In genomic region chr8:84661961-84662571, GRCm38 (mm10) we compare ENCODE assay signal across 8 mouse cellular contexts. TPM values are rescaled to one million over a fixed set of nuclear protein-coding genes. Genes with fewer than 3 reads are reported as not detected.
A peak's percentile ranks its signal among the peaks of the same experiment; 100 is the strongest.
DNase-seq lines count a peak whose midpoint lies in the region; ATAC-seq and TF ChIP-seq lines count a peak whose summit lies in the region.

No protein-coding gene starts in this region.

- no peak for ATAC-seq in intestine, postnatal 0 days
- peak; percentile 3; the same call in 1 of the 2 replicates for ATAC-seq in lung, postnatal 0 days

- H3K9me3 ChIP-seq in intestine, postnatal 0 days (ENCODE audit: control insufficient read depth), result no peaks in the 10 kb centered on the region
- H3K9me3 ChIP-seq in lung, postnatal 0 days (ENCODE audit: low read length), result no peaks in the 10 kb centered on the region

- peak overlapping the region; percentile 99 for H3K27ac ChIP-seq in intestine, postnatal 0 days (ENCODE audit: low read depth, low read length)
- H3K27ac ChIP-seq in lung, postnatal 0 days (ENCODE audit: low read length), result peak overlapping the region; percentile 99

- no peak for TF ChIP-seq EP300 in lung, postnatal 0 days (IDR thresholded peaks at IDR 0.05)

- under 1% methylated on average over 61 of the region's 61 CpGs for WGBS in lung, adult 2 months
- under 1% methylated on average over 61 of the region's 61 CpGs for WGBS in intestine, postnatal 0 days
- WGBS in lung, postnatal 0 days, result under 1% methylated on average over 57 of the region's 61 CpGs

- peak overlapping the region; percentile 99 for H3K9ac ChIP-seq in intestine, postnatal 0 days (ENCODE audit: low read depth, low read length)
- peak overlapping the region; percentile 99 for H3K9ac ChIP-seq in lung, postnatal 0 days (replicated peaks; ENCODE audit: low read depth)

- H3K36me3 ChIP-seq in intestine, postnatal 0 days (ENCODE audit: control insufficient read depth, insufficient read depth), result no peaks in the 10 kb centered on the region
- no peaks in the 10 kb centered on the region for H3K36me3 ChIP-seq in lung, postnatal 0 days (ENCODE audit: insufficient read depth, low read length)

- TF ChIP-seq CTCF in lung, adult 2 months (IDR thresholded peaks at IDR 0.05; ENCODE audit: insufficient read depth, low read length), result no peak
- no peak for TF ChIP-seq CTCF in intestine, postnatal 0 days (IDR thresholded peaks at IDR 0.05; ENCODE audit: low read depth)
- TF ChIP-seq CTCF in lung, postnatal 0 days (IDR thresholded peaks at IDR 0.05), result no peak

- no peaks in the 10 kb centered on the region for H3K27me3 ChIP-seq in intestine, postnatal 0 days (replicated peaks; ENCODE audit: control insufficient read depth, insufficient read depth, low read length)
- H3K27me3 ChIP-seq in lung, postnatal 0 days (replicated peaks; ENCODE audit: insufficient read depth, low read length), result no peaks in the 10 kb centered on the region

- peak overlapping the region; percentile 84 for H3K4me2 ChIP-seq in intestine, postnatal 0 days (replicated peaks; ENCODE audit: low read depth)
- peak overlapping the region; percentile 79 for H3K4me2 ChIP-seq in lung, postnatal 0 days (replicated peaks; ENCODE audit: low read depth, low read length)

- TF ChIP-seq POLR2A in lung, adult 2 months (IDR thresholded peaks at IDR 0.05; ENCODE audit: borderline replicate concordance, extremely low read depth, low read depth, low read length), result peak; percentile 63

- H3K4me3 ChIP-seq in lung, adult 2 months (replicated peaks; ENCODE audit: extremely low read depth, low read depth, low read length), result peak overlapping the region; percentile 98
- peak overlapping the region; percentile 84 for H3K4me3 ChIP-seq in intestine, postnatal 0 days (ENCODE audit: low read depth, low read length)
- peak overlapping the region; percentile 97 for H3K4me3 ChIP-seq in lung, postnatal 0 days (ENCODE audit: low read depth, low read length)

- peaks cover 13% of the 10 kb centered on the region for H3K4me1 ChIP-seq in lung, adult 2 months (ENCODE audit: control insufficient read depth, insufficient read depth, low read length)
- no peaks in the 10 kb centered on the region; the same call in 1 of the 2 replicates for H3K4me1 ChIP-seq in intestine, postnatal 0 days (replicated peaks; ENCODE audit: control insufficient read depth, insufficient read depth, low read length)
- peaks cover 24% of the 10 kb centered on the region for H3K4me1 ChIP-seq in lung, postnatal 0 days (ENCODE audit: insufficient read depth, low read depth, low read length)

- DNase-seq in lung, adult 2 months, result no peak
- DNase-seq in lung, adult 18-20 months, result no peak
- DNase-seq in adrenal gland, postnatal 25 days, result peak; percentile 43
- DNase-seq in forelimb bud, embryonic 11.5 days (ENCODE audit: low read depth, low spot score), result peak; percentile 43
- peak; percentile 60 for DNase-seq in lung, postnatal 0 days (ENCODE audit: low spot score)
- peak; percentile 40 to 53 for DNase-seq in spleen, postnatal 14 days (ENCODE audit: low spot score in 2 of 2)
- DNase-seq in left cerebral cortex, adult 11 months (ENCODE audit: low spot score), result no peak

RNA-seq across cellular contexts. Expression of gene Ier2, which starts 0.6 kb away (rescaled TPM):
- 34.6 and 47.1 TPM in 2 replicates for polyA plus RNA-seq in lung, adult 2 months (2012; rRNA removed)
- total RNA-seq in adrenal gland, postnatal 25 days (2021), result 19.6 and 22.3 TPM in 2 replicates
- 77.3 and 79.4 TPM in 2 replicates for polyA plus RNA-seq in intestine, postnatal 0 days (2015; fragmentation: Nextera tagmentation; extraction: Ambion mirVana)
- polyA plus RNA-seq in lung, postnatal 0 days (2015; fragmentation: Nextera tagmentation; extraction: Ambion mirVana), result 113 and 140 TPM in 2 replicates

RNA-seq across cellular contexts. Expression of gene Trmt1, which starts 24.0 kb away (rescaled TPM):
- 87.5 and 99.1 TPM in 2 replicates for polyA plus RNA-seq in lung, adult 2 months (2012; rRNA removed)
- 75.1 and 83.9 TPM in 2 replicates for total RNA-seq in adrenal gland, postnatal 25 days (2021)
- 22.3 and 23.7 TPM in 2 replicates for polyA plus RNA-seq in intestine, postnatal 0 days (2015; fragmentation: Nextera tagmentation; extraction: Ambion mirVana)
- 38.4 and 43.4 TPM in 2 replicates for polyA plus RNA-seq in lung, postnatal 0 days (2015; fragmentation: Nextera tagmentation; extraction: Ambion mirVana)

RNA-seq across cellular contexts. Expression of gene Nacc1, which starts 25.6 kb away (rescaled TPM):
- polyA plus RNA-seq in lung, adult 2 months (2012; rRNA removed), result 72.5 and 81.8 TPM in 2 replicates
- total RNA-seq in adrenal gland, postnatal 25 days (2021), result 73.9 and 76.0 TPM in 2 replicates
- 9.3 and 9.8 TPM in 2 replicates for polyA plus RNA-seq in intestine, postnatal 0 days (2015; fragmentation: Nextera tagmentation; extraction: Ambion mirVana)
- polyA plus RNA-seq in lung, postnatal 0 days (2015; fragmentation: Nextera tagmentation; extraction: Ambion mirVana), result 7.1 and 7.4 TPM in 2 replicates

RNA-seq across cellular contexts. Expression of gene Lyl1, which starts 39.2 kb away (rescaled TPM):
- polyA plus RNA-seq in lung, adult 2 months (2012; rRNA removed), result 20.2 and 21.9 TPM in 2 replicates
- 3.1 and 3.8 TPM in 2 replicates for total RNA-seq in adrenal gland, postnatal 25 days (2021)
- polyA plus RNA-seq in intestine, postnatal 0 days (2015; fragmentation: Nextera tagmentation; extraction: Ambion mirVana), result 3.5 and 3.9 TPM in 2 replicates
- 11.6 and 13.9 TPM in 2 replicates for polyA plus RNA-seq in lung, postnatal 0 days (2015; fragmentation: Nextera tagmentation; extraction: Ambion mirVana)

Comparison
In these comparisons a context has a peak if more than half of its experiments do, and no peak if none do; other contexts are left out.
1. DNase-seq: peak in adrenal gland, postnatal 25 days (single experiment), forelimb bud, embryonic 11.5 days (single experiment), lung, postnatal 0 days (single experiment) and spleen, postnatal 14 days (2 of 2); none in lung, adult 2 months (single experiment), lung, adult 18-20 months (0 of 2) and left cerebral cortex, adult 11 months (single experiment).
2. Peak in every context shown above with its lines, with median percentiles within 50 percentile points of each other: H3K4me3 ChIP-seq.